Mouse (Mus musculus): Measurements from ENCODE around the gene Gpc6.

The Gpc6 gene

DNA sequence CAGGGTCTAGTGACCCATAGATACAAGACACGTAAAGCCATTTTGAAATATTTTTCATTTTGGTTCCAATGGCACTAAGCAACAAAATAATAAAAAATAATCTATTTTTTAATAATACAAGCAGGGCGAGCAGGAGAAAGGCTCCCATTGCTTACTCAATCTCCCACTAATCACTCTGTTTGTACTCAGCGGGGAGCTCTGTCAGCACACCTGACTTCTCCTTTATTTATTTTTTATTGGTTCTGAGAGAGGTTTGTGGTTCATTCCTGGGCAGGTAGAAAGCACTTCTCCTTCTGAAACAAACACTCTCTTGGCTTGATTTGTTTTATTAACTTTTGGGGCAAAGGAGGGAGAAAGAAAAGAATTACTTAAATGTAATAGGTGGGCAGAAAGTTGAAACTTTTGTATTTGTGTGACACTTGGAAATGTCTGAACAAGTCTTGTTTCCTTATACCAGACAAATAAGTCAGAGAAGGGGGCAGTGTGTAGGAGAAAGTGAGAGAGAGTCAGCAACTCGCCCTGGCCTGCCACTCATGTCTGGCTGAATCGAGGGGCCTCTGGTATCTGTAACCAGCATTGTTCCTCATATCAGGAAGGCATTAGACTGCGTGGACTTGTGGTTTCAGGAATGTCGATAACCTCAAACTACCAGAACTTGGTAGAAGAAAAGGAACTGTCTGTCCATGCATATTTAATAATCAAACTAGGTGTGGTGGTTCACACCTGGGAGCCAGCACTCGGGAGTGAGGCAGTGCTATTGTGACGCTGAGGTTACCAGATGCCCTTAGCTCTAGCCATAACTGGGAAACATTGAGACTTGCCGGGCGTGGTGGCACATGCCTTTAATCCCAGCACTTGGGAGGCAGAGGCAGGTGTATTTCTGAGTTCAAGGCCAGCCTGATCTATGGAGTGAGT, 924.7 kb downstream of the Gpc6 start:
- no peak for DNase-seq (ENCODE audit: low spot score in 2 of 2)

DNA sequence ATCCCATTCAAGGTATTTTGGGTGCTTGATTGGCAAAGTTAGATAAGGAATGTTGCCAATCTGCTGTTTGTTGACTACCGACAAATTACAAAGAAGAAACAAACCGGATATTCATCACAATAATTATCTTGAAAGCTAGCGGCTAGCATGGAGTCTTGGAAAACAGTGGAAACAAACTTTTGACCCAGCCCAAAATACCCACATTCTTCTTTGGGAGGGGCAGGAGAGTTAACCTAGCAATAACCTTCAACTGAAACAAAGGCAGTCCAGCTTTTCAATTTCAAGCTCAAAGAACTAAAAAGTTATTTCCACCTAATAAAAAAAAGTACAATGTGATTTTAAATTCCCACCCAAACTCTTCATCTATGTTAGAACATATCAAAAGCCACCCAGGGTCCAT, 927.2 kb downstream of the Gpc6 start:
- no peak for DNase-seq (ENCODE audit: low spot score in 2 of 2)

DNA sequence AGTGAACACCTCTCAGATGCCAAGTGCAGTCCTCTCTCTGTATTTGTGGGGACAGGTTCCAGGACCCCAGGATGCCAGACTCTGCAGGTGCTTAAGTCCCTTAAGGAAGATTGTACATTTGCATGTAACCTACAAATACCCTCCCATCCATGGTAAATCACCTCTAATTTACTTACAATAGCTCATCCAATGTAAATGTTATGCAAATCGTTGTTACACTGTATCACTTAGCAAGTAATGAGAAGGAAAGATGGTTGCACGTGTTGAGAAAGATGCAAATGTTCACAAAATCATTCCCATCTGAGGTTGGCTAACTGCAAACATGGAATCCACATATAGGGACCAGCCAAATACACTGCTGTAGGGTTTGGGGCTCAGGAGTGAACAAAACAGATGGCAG, 927.7 kb downstream of the Gpc6 start:
- no peak for DNase-seq (ENCODE audit: low spot score in 2 of 2)

DNA sequence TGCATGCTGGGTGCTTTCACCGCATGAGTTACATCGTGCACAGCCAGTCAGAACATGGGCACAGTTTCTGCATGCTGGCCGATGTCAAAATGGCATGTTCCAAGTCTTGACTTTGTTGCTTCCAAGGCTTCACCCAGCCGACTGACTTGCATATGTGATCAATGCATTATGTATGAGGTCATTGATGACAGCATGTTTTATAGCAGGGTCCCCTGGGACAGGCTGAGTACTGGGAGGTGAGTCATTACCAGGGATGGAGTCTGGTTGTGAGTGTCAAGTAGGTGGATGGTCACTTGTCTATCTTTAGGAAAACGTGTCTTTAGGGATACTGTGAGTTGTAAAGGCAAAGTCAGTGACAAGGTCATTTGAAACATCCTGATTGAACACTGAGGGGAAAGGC, 929.4 kb downstream of the Gpc6 start:
- no peak for DNase-seq (ENCODE audit: low spot score in 2 of 2)

DNA sequence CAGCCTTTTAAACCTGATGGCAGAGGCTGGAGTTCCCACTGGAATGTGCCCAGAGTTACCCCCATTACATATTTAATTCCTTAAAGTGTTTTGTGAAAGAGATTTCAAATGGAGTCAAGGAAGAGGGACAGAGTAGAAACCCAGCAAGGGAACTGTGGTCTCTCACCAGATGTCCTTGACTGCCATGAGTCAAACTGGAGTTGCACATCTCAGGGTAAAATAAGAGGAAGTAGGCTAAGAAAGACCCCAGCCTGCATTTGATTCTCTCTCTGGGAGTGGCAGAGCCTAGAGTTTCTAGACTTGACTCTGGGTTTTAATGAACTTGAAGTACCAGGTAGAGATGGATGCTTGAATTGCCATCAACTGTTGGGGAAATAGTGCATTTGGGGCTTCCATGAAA, 946.2 kb downstream of the Gpc6 start:
- no peak for DNase-seq (ENCODE audit: low spot score in 2 of 2)

DNA sequence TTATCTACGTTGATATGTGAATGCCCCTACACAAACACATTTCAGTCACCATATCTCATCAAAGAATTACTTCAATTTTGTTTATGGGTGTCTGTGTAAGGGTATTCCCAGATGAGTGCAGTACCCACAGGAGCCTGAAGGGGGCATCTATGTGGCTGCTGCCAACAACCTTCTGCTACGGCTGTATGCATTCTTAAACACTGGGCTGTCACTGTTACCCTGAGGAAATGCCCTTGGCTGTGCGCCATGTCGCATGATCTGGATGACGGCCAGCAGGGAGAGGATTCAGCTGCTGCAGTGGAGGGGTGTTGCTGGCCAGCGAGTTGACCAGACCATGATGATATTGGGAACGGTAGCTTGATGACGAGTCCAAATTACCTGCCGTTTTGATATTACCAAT, 954.2 kb downstream of the Gpc6 start:
- DNase-seq (ENCODE audit: low spot score in 2 of 2), result peak in 1 of 2 experiments; percentile 70

DNA sequence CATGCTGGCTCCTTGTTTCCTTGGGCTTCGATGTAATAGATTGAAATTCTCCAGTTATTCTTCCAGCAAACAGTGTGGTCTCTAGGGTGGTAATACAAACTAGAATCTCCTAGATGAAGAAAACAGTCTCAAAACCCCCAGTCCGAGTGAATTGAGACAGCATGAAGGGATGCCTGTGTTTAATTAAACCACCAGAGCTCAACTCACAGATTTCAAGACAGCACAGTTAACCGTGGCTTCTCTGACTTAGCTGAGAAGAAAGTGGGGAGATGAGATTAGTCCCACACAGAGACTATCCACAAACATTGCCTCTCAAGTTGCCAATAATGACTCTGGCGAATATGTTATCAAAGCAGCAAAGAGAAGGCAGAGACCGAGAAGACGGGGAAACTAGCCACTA, 956.0 kb downstream of the Gpc6 start:
- no peak for DNase-seq (ENCODE audit: low spot score in 2 of 2)

DNA sequence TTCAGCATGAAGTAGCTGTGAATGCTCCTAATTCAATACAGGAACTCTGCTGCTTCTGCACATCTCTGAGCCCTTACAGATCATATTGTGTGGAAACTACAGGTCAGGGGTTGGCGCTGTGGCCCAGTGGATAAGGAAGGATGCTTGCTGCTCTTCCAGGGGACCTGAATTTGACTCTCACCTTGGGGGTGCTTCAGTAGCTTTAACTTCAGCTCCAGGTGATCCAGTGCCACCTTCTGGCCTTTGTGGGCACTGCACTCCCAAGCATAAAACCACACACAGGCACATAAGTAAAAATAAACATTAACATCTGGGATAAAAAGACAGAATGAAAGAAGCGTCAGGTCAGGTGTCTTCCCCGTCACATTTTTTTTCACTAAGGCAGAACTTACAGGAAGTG, 957.1 kb downstream of the Gpc6 start:
- DNase-seq (ENCODE audit: low spot score in 2 of 2), result peak in 1 of 2 experiments; percentile 63

DNA sequence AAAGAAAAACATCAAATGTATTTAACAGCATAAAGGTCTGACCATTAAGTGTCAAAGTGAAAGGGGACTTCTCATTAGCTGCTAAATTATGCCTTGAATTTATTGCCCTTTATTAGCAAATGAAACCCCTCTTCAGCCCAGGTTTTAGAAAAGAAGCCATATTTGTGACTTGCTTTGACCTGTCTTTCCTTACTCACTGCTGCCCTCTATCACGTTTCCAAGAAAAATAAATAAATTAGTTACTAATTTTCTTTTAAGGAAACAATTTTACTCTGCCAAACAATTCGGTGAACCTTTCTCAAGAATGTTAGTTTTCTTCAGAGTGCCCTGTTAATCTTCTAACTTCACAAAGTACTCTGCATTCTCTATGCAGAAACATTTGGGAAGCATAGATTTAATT, 964.5 kb downstream of the Gpc6 start:
- no peak for DNase-seq (ENCODE audit: low spot score in 2 of 2)

DNA sequence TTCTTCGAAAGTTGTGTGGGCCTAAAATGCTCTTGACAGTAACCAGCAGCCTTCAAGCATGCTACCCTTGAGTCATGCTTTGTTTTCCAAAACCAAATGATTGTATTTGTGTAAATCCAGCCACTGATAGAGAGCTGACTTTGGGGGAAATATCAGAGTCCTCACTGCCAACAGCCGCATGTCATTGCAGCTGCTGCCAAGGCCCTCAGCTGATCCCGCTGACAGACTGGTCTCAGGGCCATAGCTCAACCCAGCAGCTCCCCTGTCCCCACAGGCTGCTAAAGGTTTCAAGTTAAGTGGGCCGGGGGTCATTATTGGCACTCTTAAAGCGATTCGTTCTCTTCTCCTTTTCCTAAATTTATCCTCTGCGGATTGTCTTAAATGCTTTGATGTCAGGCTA, 966.3 kb downstream of the Gpc6 start:
- peak in 1 of 2 experiments; percentile 19 for DNase-seq (ENCODE audit: low spot score in 2 of 2)

DNA sequence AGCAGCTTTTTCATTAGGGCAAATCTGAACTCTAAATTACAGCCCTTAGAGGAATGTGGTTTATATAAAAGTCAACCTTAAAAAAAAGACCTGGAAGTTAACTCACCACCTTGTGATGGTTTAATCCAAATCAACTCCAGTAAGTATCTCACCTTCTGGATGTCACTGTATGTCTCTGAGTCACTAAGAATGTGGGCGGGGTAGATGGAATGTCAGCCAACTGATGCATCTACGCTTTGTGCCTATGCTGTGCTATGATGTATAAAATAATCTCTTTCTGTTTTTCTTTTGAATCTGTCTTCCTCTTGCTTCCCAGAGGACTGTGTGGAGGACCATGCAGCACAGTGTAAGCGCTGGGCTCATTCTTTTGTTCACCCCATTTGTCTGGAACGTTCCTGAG, 966.9 kb downstream of the Gpc6 start:
- no peak for DNase-seq (ENCODE audit: low spot score in 2 of 2)

DNA sequence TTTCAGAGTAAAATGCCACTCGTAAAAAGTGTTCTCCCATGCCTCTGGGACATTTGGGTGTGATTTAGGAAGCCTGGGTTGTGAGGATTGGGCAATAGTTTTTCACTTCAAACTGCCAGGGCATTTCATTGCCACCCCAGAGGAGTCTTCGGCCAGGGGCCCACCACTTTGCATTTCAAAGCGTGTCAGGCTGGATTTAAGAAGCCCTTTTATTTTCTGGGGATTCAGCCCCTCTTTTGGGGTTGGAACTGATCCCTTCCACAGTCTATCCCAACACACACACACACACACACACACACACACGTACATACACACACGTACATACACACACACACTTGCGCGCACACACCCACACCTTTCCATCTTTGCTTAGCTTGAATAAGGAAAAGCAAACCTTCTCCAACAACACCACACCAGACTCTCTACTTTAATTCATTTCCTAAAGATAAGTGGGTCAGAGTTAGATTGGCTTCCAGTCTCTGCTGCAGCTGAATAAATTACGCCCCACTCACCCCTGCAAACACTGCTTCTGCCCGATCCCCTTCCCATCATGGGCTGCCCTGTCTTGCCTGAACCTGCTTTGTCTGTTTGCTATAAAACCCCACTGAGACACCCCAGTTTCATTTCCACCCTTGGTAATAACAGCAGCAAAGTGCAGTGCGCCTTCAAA, 969.9 kb downstream of the Gpc6 start:
- DNase-seq (ENCODE audit: low spot score in 2 of 2), result no peak

DNA sequence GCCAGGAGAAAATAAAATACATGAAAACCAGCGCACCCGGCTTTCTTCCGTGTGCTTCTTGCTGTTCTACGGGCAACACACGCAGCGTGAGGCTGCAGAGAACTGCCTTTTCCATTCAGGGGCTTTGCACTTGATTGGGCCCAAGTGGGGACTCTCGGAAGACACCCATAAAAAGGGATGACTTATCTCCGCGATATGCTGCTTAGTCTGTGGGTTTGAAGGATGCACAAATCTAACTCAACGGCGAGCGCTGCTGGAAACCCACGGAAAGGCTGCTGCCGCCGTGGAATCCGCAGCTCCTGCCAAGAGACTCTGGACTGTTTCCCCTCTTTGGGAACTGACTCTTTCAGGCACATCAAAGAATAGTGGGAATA, 970.4 kb downstream of the Gpc6 start:
- DNase-seq (ENCODE audit: low spot score in 2 of 2), result peak in 1 of 2 experiments; percentile 13

DNA sequence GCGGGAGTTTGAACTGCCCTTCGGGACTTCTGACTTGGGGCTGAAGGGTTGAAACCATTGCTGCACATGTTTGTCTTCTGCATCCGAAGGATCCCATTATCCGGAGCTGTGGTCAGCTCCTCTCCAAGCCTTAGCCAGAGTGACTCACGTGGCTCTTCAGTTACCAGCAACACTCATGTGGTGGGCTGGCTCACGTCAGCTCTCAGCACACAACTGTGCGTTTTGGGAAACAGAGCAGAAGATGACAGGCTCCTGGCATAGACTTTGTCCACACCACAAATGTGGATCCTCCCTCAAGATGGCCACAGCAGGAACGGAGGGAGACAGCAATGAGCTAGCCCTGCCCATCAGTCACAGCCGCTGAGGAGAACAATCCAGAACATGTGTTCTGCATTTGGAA, 979.2 kb downstream of the Gpc6 start:
- no peak for DNase-seq (ENCODE audit: low spot score in 2 of 2)

DNA sequence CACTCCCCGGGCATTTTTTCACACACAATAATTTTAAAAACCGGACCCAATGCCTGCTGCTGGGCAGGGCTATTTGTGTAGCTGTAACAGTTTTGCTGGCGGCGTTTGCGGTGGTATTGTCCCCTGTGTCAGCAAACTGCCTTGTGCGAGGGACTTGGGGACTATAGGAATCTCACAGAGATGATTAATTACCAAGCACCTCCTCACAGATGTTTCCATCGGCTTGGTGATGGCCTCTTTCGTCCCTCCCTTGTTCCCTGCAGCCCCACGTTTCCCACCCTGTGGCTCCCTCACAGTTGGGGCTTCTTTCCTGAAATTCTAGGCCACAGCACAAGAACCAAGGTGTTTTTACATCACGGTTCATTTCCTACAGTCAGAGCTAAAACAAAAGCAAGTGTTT, 980.6 kb downstream of the Gpc6 start:
- DNase-seq (ENCODE audit: low spot score in 2 of 2), result no peak

DNA sequence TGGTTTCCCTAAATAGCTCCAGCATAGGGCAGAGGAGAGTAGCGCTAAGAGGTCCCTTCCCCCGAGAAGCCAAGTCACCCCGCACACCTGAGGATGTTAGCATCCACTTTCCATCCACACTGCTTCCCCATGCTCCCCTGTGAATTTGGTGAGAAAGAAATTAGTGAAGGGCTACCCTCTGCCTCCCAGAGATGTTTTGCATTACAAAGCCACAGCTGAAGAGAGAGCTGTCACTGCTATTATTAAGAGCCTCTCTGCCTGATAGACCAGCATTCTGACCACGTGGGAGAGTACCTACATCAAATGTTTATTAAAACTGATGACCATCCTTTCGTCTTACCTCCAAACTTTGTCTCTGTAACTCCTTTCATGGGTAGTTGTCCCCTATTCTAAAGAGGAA, 981.2 kb downstream of the Gpc6 start:
- no peak for DNase-seq (ENCODE audit: low spot score in 2 of 2)

DNA sequence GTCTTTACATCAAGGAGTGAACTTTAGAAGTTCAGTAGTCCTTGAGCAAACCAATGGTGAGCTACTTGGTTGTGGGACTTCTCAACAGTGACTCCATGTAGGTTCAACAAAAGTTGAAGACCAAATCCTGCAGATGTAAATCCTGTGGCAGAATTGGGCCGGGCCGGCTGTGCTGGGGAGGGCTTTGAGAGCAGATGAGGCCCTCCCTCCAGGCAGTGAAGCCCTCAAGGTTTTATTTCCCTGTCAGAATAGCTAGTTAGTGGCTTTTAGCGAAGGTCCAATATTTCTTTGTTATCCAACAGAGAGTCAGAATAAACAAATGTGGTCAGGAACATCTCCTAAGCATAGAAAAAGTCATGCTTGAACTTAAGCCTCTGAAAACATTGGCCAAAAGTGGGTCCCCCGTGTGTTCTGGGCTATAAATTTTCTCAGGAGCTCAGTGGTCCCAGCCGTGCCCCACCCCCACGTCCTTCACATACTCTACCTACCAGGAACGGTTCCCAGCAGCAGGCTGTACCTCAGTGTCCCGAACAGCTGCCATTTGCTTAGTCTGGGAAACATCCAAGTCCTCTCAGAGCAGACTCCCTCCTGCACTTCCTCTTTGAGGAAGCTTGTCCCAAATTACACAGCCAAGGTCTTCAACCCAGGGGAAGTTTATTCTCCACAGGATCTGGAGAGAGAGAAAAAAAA, 983.3 kb downstream of the Gpc6 start:
- DNase-seq (ENCODE audit: low spot score in 2 of 2), result no peak

DNA sequence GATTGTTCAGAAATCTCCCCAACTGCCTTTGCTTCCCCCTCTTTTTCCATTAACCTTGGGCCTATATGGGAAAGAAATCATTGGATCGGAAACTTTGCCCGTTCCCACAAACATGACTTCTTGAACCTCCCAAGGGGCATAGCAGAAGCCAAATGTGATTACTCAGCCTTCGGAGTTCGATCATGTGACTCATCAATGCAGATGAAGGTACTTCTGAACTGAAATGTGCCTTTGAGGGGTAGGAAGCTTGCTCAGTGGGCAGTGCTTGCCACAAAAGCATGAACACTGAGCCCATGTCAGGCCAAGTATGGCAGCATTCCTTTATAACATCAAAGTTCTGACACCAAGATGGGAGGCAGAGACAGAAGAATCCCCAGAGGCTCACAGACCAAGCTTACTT, 983.9 kb downstream of the Gpc6 start:
- no peak for DNase-seq (ENCODE audit: low spot score in 2 of 2)

DNA sequence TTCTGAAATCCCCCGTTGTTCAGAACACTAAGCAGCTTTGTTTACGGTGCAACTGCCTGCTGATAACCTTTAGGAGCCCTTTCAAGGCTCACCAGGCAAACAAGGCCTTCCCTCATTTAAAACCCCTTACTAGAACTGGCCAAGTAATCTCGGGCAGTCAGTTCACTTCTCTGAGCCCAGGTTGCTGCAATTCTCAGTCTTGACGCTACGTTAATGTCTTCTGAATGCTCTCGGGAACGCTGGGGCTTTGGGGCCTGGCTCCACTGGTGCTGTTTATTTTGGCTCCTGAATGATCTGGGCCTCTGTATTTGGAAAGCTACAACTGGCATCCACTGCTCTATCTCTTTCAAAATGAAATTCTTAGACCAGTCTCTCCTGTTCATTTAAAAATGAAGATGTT, 985.2 kb downstream of the Gpc6 start:
- DNase-seq (ENCODE audit: low spot score in 2 of 2), result no peak

DNA sequence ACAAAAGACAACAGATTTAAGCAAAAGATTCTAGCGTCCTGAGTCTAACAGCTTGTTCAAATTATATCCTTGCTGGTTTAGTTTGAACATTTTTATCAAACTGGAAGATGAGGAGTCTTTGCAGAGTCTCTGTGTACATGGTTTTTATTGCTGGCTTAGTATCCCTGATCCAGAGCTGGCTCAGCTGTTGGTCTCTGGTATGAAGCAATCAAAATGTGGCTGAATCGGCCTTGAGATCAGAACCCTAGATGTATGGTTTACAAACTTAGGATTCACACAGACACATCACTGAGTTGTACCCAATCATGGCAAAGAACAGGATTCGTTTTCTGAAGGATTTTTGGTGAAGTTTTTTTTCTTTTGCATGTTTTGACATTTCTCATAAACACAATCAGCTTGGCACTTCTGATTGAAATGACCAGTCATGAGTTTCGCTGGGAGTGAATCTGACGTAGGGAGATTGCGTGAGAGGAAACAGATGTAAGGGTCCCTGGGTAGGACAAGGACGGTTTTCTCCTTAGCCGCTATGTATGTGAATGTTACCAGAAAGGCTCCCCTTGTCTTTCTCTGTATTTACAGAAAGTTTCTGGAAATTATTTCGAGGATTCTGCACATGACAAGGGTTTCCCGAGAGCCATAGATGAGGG, 987.6 kb downstream of the Gpc6 start:
- no peak for DNase-seq (ENCODE audit: low spot score in 2 of 2)

DNA sequence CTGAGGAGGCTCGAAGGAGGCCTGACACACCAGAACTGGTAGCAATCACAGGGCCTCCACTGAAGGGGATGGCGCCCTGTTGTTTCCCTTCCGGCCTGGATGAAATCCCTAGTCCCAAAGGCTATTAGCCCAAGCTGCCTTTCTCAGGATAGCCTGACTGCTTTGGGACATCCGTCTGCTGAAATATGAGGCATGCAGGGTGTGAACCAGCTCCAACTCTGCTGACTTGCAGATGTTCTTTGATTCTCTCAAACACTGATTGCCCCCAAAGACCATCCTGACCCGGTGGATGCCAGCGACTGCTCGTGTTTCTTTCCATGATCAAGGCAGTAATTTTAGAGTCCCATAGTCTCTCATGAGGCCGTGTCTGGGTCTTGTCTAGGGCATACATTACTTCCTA, 991.5 kb downstream of the Gpc6 start:
- no peak for DNase-seq (ENCODE audit: low spot score in 2 of 2)

DNA sequence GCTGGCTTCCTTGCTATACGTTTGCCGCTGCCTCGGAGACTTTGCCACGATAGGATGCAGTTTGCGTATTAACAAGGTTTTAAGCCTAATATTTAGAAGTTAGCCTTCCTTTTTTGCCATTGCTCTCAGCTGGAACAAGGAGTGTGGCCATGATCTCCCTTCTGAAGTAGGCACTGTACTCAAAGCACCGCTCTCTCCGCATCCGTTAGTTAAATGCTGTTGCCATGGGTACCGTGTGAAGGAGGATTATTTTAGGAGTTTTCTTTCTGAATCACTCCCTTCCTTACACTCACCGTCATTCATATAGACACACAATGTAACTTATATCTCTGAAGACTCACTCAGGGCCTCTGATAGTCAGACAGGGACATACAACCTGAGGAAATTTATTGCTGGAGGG, 993.6 kb downstream of the Gpc6 start:
- DNase-seq (ENCODE audit: low spot score in 2 of 2), result no peak

Measured in cerebellum, postnatal 4 days (tissue).